Mouse (Mus musculus) thymus, adult 2 months (tissue): Measurements from ENCODE around the gene Sntg2.

Source experiments
- CTCF ChIP-seq: fragments of 200-500 bp; IDR thresholded peaks from 2 replicates; pipeline ENCODE4 v1.5.1; 2012; ENCODE audit warnings: mild to moderate bottlenecking, control low read depth, low read length, moderate library complexity, borderline replicate concordance; ENCODE audit not compliant: control insufficient read depth, poor library complexity, insufficient read depth; ENCODE audit errors: extremely low read depth
- POLR2A ChIP-seq: fragments of 200-500 bp; IDR thresholded peaks from 2 replicates; pipeline ENCODE4 v1.6.1; 2012; ENCODE audit warnings: mild to moderate bottlenecking, low read length, control low read depth, moderate library complexity; ENCODE audit not compliant: control insufficient read depth, poor library complexity, insufficient read depth; ENCODE audit errors: extremely low read depth

DNA sequence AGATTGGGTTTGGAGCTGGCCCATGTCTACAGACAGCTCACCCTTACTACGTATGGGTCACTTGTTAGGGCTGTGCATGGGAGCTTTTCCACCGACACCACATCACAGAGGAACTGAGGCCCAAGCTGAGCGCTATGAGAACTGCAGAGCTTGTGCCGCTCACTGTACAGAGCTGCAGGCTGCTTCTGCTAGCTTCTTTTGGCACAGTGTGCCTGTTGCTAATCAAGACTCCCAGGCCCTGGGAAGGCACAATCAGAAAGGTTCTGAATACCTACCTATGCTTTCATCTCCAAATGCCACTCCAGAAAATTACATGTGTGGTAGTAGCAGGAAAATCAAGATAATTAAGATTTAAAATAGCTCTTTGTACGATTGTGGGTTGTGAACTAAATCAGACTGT, 165.1 kb downstream of the Sntg2 start:
- TF ChIP-seq CTCF = no peak
- no peak for TF ChIP-seq POLR2A
